Mouse (Mus musculus) embryonic fibroblast, embryonic 13.5 days (primary cell): ENCODE data around the gene Hint3.

Experiments used
- CTCF ChIP-seq: IDR thresholded peaks from 2 replicates; pipeline ENCODE4 v1.5.1; 2011; ENCODE audit warnings: mild to moderate bottlenecking, control low read depth, low read length, moderate library complexity, borderline replicate concordance; ENCODE audit not compliant: insufficient read depth
- POLR2A ChIP-seq: IDR thresholded peaks from 2 replicates; pipeline ENCODE4 v1.6.1; 2011; ENCODE audit warnings: low read depth, mild to moderate bottlenecking, control low read depth, low read length, moderate library complexity

DNA sequence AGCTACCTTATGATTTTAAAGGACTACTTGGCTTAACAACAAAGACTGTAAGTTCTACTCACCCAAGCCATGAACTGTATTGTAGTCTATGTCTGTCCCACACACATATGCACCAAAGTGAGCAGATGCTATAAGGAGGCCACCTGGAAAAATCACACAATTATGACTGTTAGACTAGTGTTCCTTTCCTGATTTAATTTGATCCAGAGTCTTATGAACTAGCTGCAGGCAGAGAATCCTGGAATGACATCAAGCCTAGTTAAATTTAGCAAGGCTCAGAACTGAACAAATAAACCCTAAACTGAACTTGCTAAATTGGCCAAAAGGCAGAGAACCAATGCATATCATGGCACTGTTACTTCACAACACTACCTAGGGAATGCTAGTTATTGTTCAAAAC is 63.1 kb downstream of the Hint3 start:
- TF ChIP-seq CTCF (no peak), POLR2A (no peak)
